Mouse (Mus musculus) layer of hippocampus, postnatal 25 days (tissue): ENCODE measurements at regions not wholly inside any gene's neighbourhood (a gene's known extent, or its start where the extent isn't known, plus 50 kb on each side); places are given as distances from the start of the nearest gene placed in this dataset.

Source experiments
- DNase-seq, 2 experiments: peaks; one replicate each; pipeline ENCODE4 v3.0.0; 2022; ENCODE audit warnings: mixed read lengths in 2 of 2, low spot score in 1 of 2; ENCODE audit errors: extremely low spot score in 1 of 2

- DNase-seq: peak in 1 of 2 experiments; percentile 5
These were observed 1250.8 kb upstream of the Jmjd1c start for GRCm38 (mm10) chr10:65845096-65845624.

- no peak for DNase-seq
These were observed 1249.8 kb upstream of the Jmjd1c start for GRCm38 (mm10) chr10:65846136-65846535.

GRCm38 (mm10) chr10:65847622-65848021, 1248.3 kb upstream of the Jmjd1c start:
- DNase-seq: no peak

- DNase-seq: no peak
These were observed 1206.0 kb upstream of the Jmjd1c start for GRCm38 (mm10) chr10:65889881-65890280.

GRCm38 (mm10) chr10:65907571-65907970, 1188.4 kb upstream of the Jmjd1c start:
- DNase-seq: no peak

GRCm38 (mm10) chr10:65912518-65912917, 1183.4 kb upstream of the Jmjd1c start:
- DNase-seq: no peak

- DNase-seq: no peak
These were observed 1163.8 kb upstream of the Jmjd1c start for GRCm38 (mm10) chr10:65932077-65932476.

GRCm38 (mm10) chr10:65948587-65948986, 1147.3 kb upstream of the Jmjd1c start:
- no peak for DNase-seq

- DNase-seq: no peak
These were observed 1133.5 kb upstream of the Jmjd1c start for GRCm38 (mm10) chr10:65962441-65962840.

GRCm38 (mm10) chr10:65969770-65970169, 1126.2 kb upstream of the Jmjd1c start:
- DNase-seq: no peak
